Mouse (Mus musculus) retina, embryonic 14.5 days (tissue): Measurements from ENCODE around the gene Ptprj.
"Not testable (repeated sequence)": the region's sequence is repeated elsewhere in the genome, so short reads cannot be mapped to it uniquely, and the experiment has no call there.

Experiments
- DNase-seq: peaks from one replicate; pipeline ENCODE4 v3.0.0-alpha.2; 2015; ENCODE audit warnings: low spot score

The Ptprj gene

GRCm38 (mm10) chr2:90478531-90478930 is 101.9 kb downstream of the Ptprj start:
- DNase-seq: no peak

- DNase-seq: no peak
Observed at GRCm38 (mm10) chr2:90477617-90478016, 102.8 kb downstream of the Ptprj start.

- no peak for DNase-seq
Observed at GRCm38 (mm10) chr2:90476792-90477191, 103.7 kb downstream of the Ptprj start.

GRCm38 (mm10) chr2:90476319-90476718 is 104.1 kb downstream of the Ptprj start:
- DNase-seq: no peak

- DNase-seq: peak; percentile 93
Observed at GRCm38 (mm10) chr2:90474593-90475405, 105.6 kb downstream of the Ptprj start.

DNA sequence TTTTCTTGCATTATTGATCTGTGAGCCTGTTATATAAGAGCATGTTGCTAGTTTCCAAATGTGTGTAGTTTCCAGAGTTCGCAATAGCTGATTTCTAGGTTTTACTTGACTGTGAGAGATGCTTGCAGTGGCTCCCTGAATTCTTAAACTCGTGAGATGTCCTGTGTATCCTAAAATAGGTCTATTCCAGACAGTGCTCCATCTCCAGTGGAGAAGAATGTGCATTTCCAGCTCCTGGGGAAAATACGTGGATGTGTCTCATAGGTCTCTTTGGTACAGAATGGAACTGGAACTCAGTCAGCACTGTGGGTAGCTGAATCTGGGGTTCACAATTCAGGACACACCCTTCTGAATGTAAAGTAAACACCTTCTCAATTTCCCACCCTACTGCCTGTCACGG is 107.7 kb downstream of the Ptprj start:
- DNase-seq: no peak

- no peak for DNase-seq
Observed at GRCm38 (mm10) chr2:90470122-90470521, 110.3 kb downstream of the Ptprj start.

DNA sequence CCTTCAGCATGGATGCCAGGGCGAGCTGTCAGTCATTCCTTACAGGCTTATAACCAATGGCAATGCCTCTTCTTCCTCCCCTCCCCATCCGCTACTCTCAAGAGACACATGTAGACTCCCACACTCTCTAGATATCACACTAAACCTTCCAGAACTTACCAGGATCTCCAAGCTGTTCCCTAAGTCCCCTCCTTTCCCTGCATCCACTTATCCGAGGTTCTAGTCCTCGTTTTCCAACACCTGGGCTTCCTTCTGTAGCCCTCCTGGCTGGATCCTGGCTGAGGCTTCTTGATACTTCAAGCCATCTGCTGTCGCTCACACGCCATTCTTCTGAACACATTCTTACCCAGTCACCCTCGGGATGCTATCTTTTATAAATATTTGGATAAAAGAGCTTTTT is 114.0 kb downstream of the Ptprj start:
- DNase-seq: no peak

- no peak for DNase-seq
Observed at GRCm38 (mm10) chr2:90463735-90464134, 116.7 kb downstream of the Ptprj start.

- DNase-seq: no peak
Observed at GRCm38 (mm10) chr2:90462252-90462651, 118.2 kb downstream of the Ptprj start.

GRCm38 (mm10) chr2:90457946-90458345 is 122.5 kb downstream of the Ptprj start:
- DNase-seq: no peak

DNA sequence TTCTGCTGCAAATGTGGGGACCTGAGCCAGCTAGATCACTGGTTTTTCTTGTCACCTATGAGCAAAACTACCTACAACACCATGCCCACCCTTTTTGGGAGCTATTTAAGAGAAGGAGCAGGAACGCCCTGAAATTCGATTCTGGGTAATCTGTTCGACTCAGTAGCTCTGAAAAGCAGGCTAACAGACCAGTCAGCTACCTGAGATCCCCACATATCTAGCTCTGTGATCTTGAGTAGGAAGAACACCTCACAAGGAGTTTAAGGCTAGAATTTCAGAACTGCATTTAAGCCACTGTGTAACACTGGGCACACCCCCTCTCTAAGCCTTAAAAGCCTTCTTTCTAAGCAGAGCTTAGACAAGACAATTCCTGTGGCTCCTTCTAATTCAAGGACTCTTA is 128.1 kb downstream of the Ptprj start:
- no peak for DNase-seq

- DNase-seq: no peak
Observed at GRCm38 (mm10) chr2:90448967-90449740, 131.3 kb downstream of the Ptprj start.

DNA sequence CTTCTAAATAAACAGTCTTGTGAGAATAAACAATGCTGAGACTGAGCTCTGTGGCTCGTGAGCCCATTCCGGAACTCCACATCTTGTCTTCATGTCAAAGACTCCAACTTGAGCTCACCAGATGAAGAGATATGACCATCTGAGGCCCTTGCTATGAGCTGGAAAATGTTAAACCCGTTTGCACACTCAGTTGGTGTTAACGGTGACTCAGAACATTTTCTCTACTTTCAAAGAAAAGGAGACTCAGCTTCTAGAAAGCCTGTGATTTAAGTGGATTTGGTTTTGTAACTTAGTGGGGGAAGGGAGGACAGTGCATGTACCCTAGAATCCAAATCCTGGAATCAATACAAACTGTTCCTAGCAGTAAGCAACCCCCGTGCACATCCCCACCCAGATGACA is 136.6 kb downstream of the Ptprj start:
- no peak for DNase-seq

DNA sequence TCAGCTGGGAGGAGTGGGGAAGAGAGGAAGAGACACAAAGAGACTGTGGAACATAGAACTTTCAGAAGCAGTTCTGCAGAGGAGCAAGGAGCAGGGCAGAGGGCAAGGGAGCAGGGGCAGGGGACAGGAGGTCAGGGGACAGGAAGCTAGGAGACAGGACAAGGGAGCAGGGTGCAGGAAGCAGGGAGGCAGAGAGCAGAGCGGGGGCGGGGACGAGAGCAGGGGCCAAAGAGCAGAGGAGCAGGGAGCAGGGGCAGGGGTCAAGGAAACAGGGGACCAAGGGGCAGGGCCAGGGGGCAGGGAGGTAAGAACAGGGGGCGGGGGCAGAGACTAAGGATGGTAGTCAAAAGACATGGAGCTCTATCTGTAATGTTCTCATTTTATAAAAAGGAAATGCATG is 138.6 kb downstream of the Ptprj start:
- not testable (repeated sequence) for DNase-seq

DNA sequence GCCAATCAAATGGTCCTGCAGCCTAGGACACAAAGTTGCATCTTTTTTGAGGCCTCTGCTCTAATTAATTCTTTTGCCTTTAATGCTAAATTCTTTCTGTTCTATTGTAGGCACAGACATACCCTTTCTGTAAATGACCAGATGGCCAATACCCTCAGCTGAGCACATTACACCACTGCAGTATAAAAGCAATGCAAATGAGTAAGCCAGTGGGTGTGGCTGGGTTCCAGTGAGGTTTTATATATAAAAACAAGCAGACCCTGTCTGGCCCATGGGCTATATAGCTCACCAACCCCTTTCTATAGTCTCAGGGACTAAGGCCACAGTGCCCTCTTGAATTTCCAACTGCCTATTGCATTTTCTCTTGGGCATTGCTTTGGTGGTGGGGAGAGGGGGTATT is 140.3 kb downstream of the Ptprj start:
- not testable (repeated sequence) for DNase-seq

GRCm38 (mm10) chr2:90437453-90437852 is 143.0 kb downstream of the Ptprj start:
- DNase-seq: not testable (repeated sequence)

GRCm38 (mm10) chr2:90429782-90430181 is 150.7 kb downstream of the Ptprj start:
- DNase-seq: not testable (repeated sequence)

DNA sequence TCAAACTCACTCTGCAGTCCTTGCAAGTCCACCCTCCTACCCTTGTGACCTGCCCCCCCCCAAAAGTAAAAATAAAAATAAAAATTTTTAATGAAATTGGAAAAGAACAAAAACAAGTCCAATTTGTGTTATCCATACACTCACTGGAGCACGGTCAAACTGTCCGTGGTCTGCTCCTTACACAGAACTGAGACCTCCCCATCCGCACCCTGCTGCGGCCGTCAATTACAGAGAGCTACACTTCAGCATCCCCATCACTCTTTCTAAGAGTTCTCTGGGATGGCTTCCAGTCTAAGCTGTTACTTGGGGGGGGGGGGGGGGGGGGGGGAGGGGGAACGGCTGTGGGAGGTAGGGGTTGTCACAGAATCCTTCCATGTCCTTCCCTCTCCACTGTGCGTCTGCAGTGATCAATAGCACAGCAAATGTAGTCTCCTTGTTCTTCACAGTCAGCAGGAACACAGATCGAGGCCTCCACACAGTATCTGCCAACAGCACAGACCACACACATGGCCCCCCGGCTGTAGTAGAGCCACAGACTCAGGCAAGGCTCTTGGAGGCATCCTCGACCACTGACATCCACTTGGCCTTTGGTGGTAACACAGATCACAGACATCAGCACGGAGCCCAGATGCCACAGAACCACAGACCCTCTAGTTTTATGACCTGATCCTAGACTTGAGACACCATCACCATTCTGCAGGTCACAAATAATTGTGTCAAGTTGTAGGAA is 151.3 kb downstream of the Ptprj start:
- not testable (repeated sequence) for DNase-seq

DNA sequence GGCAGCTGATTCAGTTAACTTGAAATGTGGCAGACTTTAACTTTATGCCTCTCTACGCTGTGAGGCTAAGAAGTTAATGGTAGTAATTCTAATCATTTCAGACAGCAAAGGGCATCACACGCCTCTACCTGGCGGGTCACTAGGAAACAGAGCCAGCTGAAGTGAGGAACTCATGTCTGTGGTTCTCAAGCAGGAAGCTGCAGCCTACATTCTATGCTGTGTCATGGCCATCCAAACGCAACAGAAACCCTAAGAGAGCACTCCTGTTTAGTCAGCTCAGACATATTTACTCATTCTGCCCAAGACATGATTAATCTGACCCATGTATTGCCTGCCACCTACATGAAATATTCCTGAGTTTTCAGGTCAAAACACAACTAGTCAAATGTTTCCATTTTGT is 155.5 kb downstream of the Ptprj start:
- DNase-seq: not testable (repeated sequence)

DNA sequence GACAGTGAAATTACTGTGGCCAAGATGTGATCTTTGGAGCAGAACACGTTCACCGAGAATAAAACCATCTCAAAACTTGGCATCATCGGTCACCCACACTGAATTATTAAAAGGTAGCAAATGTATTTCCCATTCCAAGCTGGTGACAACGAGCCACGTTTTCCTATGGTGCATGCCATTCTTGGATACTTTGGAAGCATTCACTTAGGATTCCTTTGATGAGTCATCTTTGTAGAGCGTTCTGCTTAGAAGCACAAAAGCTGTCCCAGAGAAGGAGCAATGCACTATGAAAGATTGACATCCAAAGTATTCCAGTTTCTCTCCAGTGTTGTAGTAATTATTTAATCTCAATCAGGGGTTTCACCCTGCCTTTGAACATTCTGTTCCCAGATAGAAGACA is 158.2 kb downstream of the Ptprj start:
- not testable (repeated sequence) for DNase-seq

DNA sequence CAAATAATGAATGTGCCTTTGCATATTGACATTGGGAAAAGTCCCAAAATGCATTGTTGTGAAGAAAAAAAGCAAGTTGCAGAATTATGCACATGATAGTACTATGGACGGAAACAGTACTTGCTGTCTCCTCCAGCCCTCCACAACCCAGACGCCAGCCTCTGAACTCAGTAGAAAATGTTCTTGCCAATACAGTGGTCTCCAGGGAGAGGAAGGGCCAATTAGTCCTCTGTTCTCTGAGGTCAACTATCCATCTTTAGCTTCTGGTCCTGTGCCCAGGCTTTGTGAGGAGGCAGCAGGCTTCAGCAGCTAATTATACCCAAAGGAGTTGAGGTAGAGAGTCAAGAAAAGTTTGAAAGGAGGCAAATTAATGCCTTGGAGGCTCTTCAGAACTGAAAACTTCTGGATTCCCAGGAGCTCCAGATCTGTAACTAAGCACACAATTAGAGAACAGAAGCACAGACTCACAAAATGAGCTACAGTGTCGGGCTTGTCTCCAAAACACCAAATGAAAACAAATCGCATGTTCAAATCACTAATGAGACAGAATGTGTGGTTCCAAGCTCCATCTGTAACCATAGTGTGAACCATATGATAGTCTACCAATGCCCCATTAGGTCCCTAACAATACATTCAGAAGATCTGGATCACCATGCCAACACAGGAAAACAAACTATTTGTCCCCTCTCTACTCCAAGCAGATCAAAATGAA is 166.2 kb downstream of the Ptprj start:
- DNase-seq: not testable (repeated sequence)
